Mouse (Mus musculus): ENCODE measurements around the gene Scaf1. TPM values are rescaled to one million over a fixed set of nuclear protein-coding genes. Genes with fewer than 3 reads are reported as not detected.

The Scaf1 gene
- total RNA-seq, 1 experiment = 39.2 TPM

DNA sequence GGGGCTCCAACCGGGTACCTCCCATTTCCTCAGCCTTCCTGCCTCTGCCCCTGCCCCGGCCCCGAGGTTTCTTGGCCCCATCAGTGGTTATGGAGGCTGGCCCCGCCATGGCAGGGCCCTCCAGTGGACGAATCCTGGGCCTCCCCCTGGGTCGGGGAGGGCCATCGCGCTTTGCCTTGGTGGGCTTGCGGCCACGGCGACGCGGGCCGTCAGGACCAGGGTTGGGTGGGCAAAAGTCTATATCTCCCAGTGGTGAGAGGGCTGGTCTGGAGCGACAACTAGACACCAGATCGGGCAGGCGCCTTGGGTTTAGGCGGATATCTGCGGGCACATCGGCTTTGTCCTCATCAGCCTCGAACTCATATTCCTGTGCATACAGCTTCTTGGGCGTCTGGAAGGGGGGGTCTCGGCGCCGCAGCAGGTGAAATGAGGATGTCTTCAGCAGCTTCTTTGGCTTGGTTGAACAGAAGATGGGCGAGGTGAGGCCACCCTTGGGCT lies 30.7 kb upstream of the Scaf1 start:
- Histone ChIP-seq H3K9ac (ENCODE audit: insufficient read depth, low read depth, low read length, poor library complexity, severe bottlenecking) (peak overlapping the region; percentile 19), H3K9me3 (ENCODE audit: control insufficient read depth, insufficient read depth, low read depth, low read length) (no peaks in the 10 kb centered on the region), H3K36me3 (ENCODE audit: control insufficient read depth, insufficient read depth, low read length, poor library complexity, severe bottlenecking) (peaks cover 62% of the 10 kb centered on the region), H3K27ac (ENCODE audit: insufficient read depth, low read depth, low read length, poor library complexity, severe bottlenecking) (no peak overlapping the region), H3K4me3 (ENCODE audit: insufficient read depth in 1 of 2, low read depth in 1 of 2, low read length in 2 of 2, poor library complexity in 1 of 2, severe bottlenecking in 1 of 2) (peak overlapping the region; percentile 16 to 53), H3K4me1 (ENCODE audit: control insufficient read depth in 2 of 2, insufficient read depth in 2 of 2, low read length in 2 of 2, poor library complexity in 1 of 2) (peaks cover 4 to 29% of the 10 kb centered on the region in 2 experiments; a peak in 3 of 4 replicates)
- in situ Hi-C loops (cut with MboI; ENCODE audit: low sequenced_read_pairs in 2 of 2, unreplicated experiment in 2 of 2) = no loop called here
- no peak for DNase-seq (ENCODE audit: low read depth, low spot score)
- TF ChIP-seq CHD2 (IDR thresholded peaks at IDR 0.05; ENCODE audit: low read depth, low read length) = no peak
- TF ChIP-seq ZC3H11A (IDR thresholded peaks at IDR 0.05; ENCODE audit: borderline replicate concordance, low read depth, low read length) = no peak
- TF ChIP-seq MAFK (IDR thresholded peaks at IDR 0.05; ENCODE audit: insufficient read depth, low read depth, low read length) = no peak
- no peak for TF ChIP-seq HCFC1 (IDR thresholded peaks at IDR 0.05; ENCODE audit: borderline replicate concordance, insufficient read depth, low read length)
- no peak for TF ChIP-seq ZNF384 (IDR thresholded peaks at IDR 0.05; ENCODE audit: low read depth, low read length)

DNA sequence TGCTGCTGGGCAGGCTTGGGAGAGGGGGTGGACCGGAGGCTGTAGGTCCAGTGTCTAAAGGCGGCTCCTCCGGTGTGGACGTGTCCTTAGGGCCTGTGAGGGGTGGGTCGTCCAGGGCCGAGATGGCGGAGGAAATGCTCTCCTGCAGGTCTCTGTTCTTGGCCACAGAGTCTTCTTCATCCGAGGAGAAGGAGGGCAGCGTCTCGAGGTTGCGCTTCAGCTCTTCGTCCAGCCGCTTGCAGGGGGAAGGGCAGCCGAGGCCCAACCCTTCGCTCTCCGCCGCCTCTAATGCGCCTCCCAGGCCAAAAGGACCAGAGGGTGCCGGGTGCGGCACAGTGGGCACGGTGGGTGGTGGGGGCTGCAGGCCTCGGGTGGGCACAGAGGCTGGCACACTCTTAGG lies 29.6 kb upstream of the Scaf1 start:
- Histone ChIP-seq H3K9ac (ENCODE audit: insufficient read depth, low read depth, low read length, poor library complexity, severe bottlenecking) (no peak overlapping the region), H3K4me3 (ENCODE audit: insufficient read depth in 1 of 2, low read depth in 1 of 2, low read length in 2 of 2, poor library complexity in 1 of 2, severe bottlenecking in 1 of 2) (no peak overlapping the region), H3K4me1 (ENCODE audit: control insufficient read depth in 2 of 2, insufficient read depth in 2 of 2, low read length in 2 of 2, poor library complexity in 1 of 2) (peaks cover 4 to 29% of the 10 kb centered on the region in 2 experiments; a peak in 3 of 4 replicates), H3K27ac (ENCODE audit: insufficient read depth, low read depth, low read length, poor library complexity, severe bottlenecking) (no peak overlapping the region), H3K36me3 (ENCODE audit: control insufficient read depth, insufficient read depth, low read length, poor library complexity, severe bottlenecking) (peaks cover 66% of the 10 kb centered on the region), H3K9me3 (ENCODE audit: control insufficient read depth, insufficient read depth, low read depth, low read length) (no peaks in the 10 kb centered on the region)
- TF ChIP-seq ZC3H11A (IDR thresholded peaks at IDR 0.05; ENCODE audit: borderline replicate concordance, low read depth, low read length) (no peak), HCFC1 (IDR thresholded peaks at IDR 0.05; ENCODE audit: borderline replicate concordance, insufficient read depth, low read length) (no peak), ZNF384 (IDR thresholded peaks at IDR 0.05; ENCODE audit: low read depth, low read length) (no peak), CHD2 (IDR thresholded peaks at IDR 0.05; ENCODE audit: low read depth, low read length) (no peak), MAFK (IDR thresholded peaks at IDR 0.05; ENCODE audit: insufficient read depth, low read depth, low read length) (no peak)
- in situ Hi-C loops (cut with MboI; ENCODE audit: low sequenced_read_pairs in 2 of 2, unreplicated experiment in 2 of 2) = no loop called here
- DNase-seq (ENCODE audit: low read depth, low spot score) = no peak

DNA sequence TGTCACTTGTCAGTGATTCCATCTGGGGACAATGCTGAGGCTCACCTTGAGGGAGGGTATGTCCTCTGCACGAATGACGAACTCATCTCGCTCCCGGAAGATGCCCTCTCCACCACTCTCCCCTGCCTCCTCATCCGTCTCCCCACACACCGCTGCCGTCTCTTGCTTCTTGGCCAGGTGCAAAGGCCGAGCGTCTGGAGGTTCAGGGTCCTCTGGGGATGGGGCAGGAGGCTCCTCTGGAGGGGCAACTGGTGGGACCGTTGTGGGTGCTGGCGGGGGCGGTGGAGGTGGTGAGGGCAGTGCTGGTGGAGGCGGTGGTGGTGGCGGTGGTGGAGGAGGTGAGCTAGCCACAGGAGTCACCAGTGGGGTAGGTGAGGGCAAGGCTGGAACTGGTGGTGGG lies 27.1 kb upstream of the Scaf1 start:
- Histone ChIP-seq H3K27ac (ENCODE audit: insufficient read depth, low read depth, low read length, poor library complexity, severe bottlenecking) (no peak overlapping the region), H3K4me1 (ENCODE audit: control insufficient read depth in 2 of 2, insufficient read depth in 2 of 2, low read length in 2 of 2, poor library complexity in 1 of 2) (peaks cover 4 to 15% of the 10 kb centered on the region in 2 experiments; a peak in 2 of 4 replicates), H3K36me3 (ENCODE audit: control insufficient read depth, insufficient read depth, low read length, poor library complexity, severe bottlenecking) (peaks cover 60% of the 10 kb centered on the region), H3K9ac (ENCODE audit: insufficient read depth, low read depth, low read length, poor library complexity, severe bottlenecking) (0 out of 2 replicates have a peak overlapping the region, but pooled peaks have one; percentile 33), H3K9me3 (ENCODE audit: control insufficient read depth, insufficient read depth, low read depth, low read length) (no peaks in the 10 kb centered on the region), H3K4me3 (ENCODE audit: insufficient read depth in 1 of 2, low read depth in 1 of 2, low read length in 2 of 2, poor library complexity in 1 of 2, severe bottlenecking in 1 of 2) (peak overlapping the region in 1 of 2 experiments; percentile 21; a peak in 1 of 4 replicates)
- in situ Hi-C loops (cut with MboI; ENCODE audit: low sequenced_read_pairs in 2 of 2, unreplicated experiment in 2 of 2) = no loop called here
- TF ChIP-seq ZNF384 (IDR thresholded peaks at IDR 0.05; ENCODE audit: low read depth, low read length) (no peak), CHD2 (IDR thresholded peaks at IDR 0.05; ENCODE audit: low read depth, low read length) (no peak), MAFK (IDR thresholded peaks at IDR 0.05; ENCODE audit: insufficient read depth, low read depth, low read length) (no peak), HCFC1 (IDR thresholded peaks at IDR 0.05; ENCODE audit: borderline replicate concordance, insufficient read depth, low read length) (no peak), ZC3H11A (IDR thresholded peaks at IDR 0.05; ENCODE audit: borderline replicate concordance, low read depth, low read length) (no peak)
- DNase-seq (ENCODE audit: low read depth, low spot score) = no peak

GRCm38 (mm10) chr7:45040851-45041250 lies 24.7 kb upstream of the Scaf1 start:
- DNase-seq (ENCODE audit: low read depth, low spot score) = no peak
- Histone ChIP-seq H3K36me3 (ENCODE audit: control insufficient read depth, insufficient read depth, low read length, poor library complexity, severe bottlenecking) (peaks cover 45% of the 10 kb centered on the region), H3K4me1 (ENCODE audit: control insufficient read depth in 2 of 2, insufficient read depth in 2 of 2, low read length in 2 of 2, poor library complexity in 1 of 2) (peaks cover 0 to 2% of the 10 kb centered on the region in 2 experiments; a peak in 1 of 4 replicates), H3K4me3 (ENCODE audit: insufficient read depth in 1 of 2, low read depth in 1 of 2, low read length in 2 of 2, poor library complexity in 1 of 2, severe bottlenecking in 1 of 2) (no peak overlapping the region), H3K9ac (ENCODE audit: insufficient read depth, low read depth, low read length, poor library complexity, severe bottlenecking) (no peak overlapping the region), H3K9me3 (ENCODE audit: control insufficient read depth, insufficient read depth, low read depth, low read length) (no peaks in the 10 kb centered on the region), H3K27ac (ENCODE audit: insufficient read depth, low read depth, low read length, poor library complexity, severe bottlenecking) (no peak overlapping the region)
- in situ Hi-C loops (cut with MboI; ENCODE audit: low sequenced_read_pairs in 2 of 2, unreplicated experiment in 2 of 2) = no loop called here
- no peak for TF ChIP-seq HCFC1 (IDR thresholded peaks at IDR 0.05; ENCODE audit: borderline replicate concordance, insufficient read depth, low read length)
- TF ChIP-seq MAFK (IDR thresholded peaks at IDR 0.05; ENCODE audit: insufficient read depth, low read depth, low read length) = no peak
- no peak for TF ChIP-seq ZC3H11A (IDR thresholded peaks at IDR 0.05; ENCODE audit: borderline replicate concordance, low read depth, low read length)
- TF ChIP-seq ZNF384 (IDR thresholded peaks at IDR 0.05; ENCODE audit: low read depth, low read length) = no peak
- no peak for TF ChIP-seq CHD2 (IDR thresholded peaks at IDR 0.05; ENCODE audit: low read depth, low read length)

Measured in ES-E14 (cell line).